Mouse (Mus musculus): ENCODE results near the gene Rufy2. TPM values are rescaled to one million over a fixed set of nuclear protein-coding genes. Genes with fewer than 3 reads are reported as not detected.
A peak's percentile ranks its signal among the peaks of the same experiment; 100 is the strongest.

The Rufy2 gene
- total RNA-seq, 2 experiments from 2014 or later = 83.2 to 90.5 TPM

DNA sequence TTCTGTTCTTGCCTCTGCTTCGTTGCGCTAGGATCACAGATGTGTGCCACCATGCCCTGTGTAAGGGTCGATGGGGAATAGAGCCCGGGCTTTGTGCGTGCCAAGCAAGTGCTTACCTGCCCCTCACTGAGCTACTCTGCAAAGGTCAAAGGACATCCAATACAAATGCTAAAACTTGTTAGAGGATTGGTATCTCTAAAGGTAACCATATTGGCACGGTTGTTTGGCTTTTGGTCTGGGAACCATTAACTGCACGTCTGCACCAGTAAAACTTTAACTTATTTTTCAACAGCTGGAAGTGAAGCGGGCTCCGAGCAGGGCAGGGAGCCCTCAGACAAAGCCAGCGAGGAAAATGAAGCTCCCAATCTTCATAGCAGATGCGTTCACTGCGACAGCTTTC, 81.2 kb downstream of the Rufy2 start:
- Histone ChIP-seq H3K4me3 (no peak overlapping the region), H3K27ac (no peak overlapping the region)
- no peak for TF ChIP-seq CTCF (conservative IDR thresholded peaks at IDR 0.05)

DNA sequence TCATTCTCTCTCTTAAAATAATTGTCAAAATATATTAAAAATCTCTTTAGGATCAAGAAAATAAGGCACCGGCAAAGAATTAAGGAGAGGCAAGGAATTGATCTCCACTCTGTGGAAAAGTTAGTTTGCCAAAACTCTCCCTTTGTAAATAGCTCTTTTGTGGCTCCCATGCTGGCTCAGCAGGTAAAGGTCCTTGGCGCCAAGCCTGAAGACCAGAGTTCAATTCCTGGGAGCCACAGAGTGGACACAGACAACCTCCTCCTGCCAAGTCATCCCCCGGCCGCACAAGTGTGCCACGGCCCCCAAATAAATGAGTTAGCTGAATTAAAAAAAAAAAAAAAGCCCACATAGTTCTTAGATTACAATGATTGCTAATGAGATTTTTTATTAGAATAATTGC, 82.7 kb downstream of the Rufy2 start:
- Histone ChIP-seq H3K27ac (no peak overlapping the region), H3K4me3 (no peak overlapping the region)
- TF ChIP-seq CTCF (conservative IDR thresholded peaks at IDR 0.05) = no peak
- no peak for DNase-seq (ENCODE audit: low spot score in 2 of 2)

More for the DNA sequence above, 81.2 kb downstream of the Rufy2 start:
- DNase-seq (ENCODE audit: low spot score in 2 of 2) = no peak

- DNase-seq (ENCODE audit: low spot score in 2 of 2) = no peak
- TF ChIP-seq CTCF (conservative IDR thresholded peaks at IDR 0.05) = no peak
- H3K27ac ChIP-seq = no peak overlapping the region
- H3K4me3 ChIP-seq = no peak overlapping the region
Measured at GRCm38 (mm10) chr10:63063365-63063764, 83.3 kb downstream of the Rufy2 start.

- no peak for DNase-seq (ENCODE audit: low spot score in 2 of 2)
- no peak overlapping the region for H3K4me3 ChIP-seq
- TF ChIP-seq CTCF (conservative IDR thresholded peaks at IDR 0.05) = no peak
- H3K27ac ChIP-seq = no peak overlapping the region
Measured at GRCm38 (mm10) chr10:63064516-63064915, 84.5 kb downstream of the Rufy2 start.

DNA sequence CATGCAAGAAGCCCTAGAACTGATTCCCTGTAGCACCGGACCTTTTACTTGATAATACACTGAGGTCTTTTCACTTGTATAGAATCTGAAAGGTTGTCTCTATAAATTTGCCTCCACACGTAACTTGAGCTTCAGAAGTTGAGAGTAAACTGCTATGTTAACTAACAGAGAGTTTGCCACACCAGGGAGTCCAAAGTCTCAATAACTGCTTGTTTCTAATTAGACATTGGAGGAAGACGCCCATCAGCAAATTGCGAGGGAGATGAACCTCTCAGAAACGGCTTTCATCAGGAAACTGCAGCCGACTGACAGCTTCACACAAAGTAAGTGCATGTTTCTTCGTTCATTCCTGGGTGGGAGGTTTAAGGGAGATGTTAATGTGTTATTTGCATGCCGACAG, 85.5 kb downstream of the Rufy2 start:
- Histone ChIP-seq H3K27ac (no peak overlapping the region), H3K4me3 (no peak overlapping the region)
- DNase-seq (ENCODE audit: low spot score in 2 of 2) = no peak
- no peak for TF ChIP-seq CTCF (conservative IDR thresholded peaks at IDR 0.05)

GRCm38 (mm10) chr10:63065988-63066387, 86.0 kb downstream of the Rufy2 start:
- peak; percentile 72 to 83 for DNase-seq (ENCODE audit: low spot score in 2 of 2)
- Histone ChIP-seq H3K4me3 (no peak overlapping the region), H3K27ac (no peak overlapping the region)
- TF ChIP-seq CTCF (conservative IDR thresholded peaks at IDR 0.05) = peak; percentile 94; the same call in 1 of the 2 replicates

Other genes with a start within 250 kb of the Rufy2 start
- gene Ccar1, start 187.9 kb upstream of the Rufy2 start, total RNA-seq (2021) = 10 to 100 TPM; 59.4 to 60.6 TPM
- gene Tet1, start 71.2 kb upstream of the Rufy2 start, total RNA-seq (2021) = 10 to 100 TPM; 16.2 TPM
- gene Slc25a16, start 59.6 kb upstream of the Rufy2 start, total RNA-seq (2021) = 10 to 100 TPM; 37.9 to 40.6 TPM
- gene Dna2, start 33.2 kb upstream of the Rufy2 start, total RNA-seq (2021) = 1 to 10 TPM in 1 of 2 experiments, under 1 TPM in 1; 0.97 to 1.1 TPM
- 10 to 100 TPM; 51.1 to 65.3 TPM for gene Hnrnph3, start 44.0 kb downstream of the Rufy2 start, total RNA-seq (2021)
- gene Pbld2, start 44.1 kb downstream of the Rufy2 start, total RNA-seq (2021) = 1 to 10 TPM; 1.6 to 2.2 TPM
- gene Pbld1, start 79.9 kb downstream of the Rufy2 start, total RNA-seq (2021) = under 1 TPM; 0.15 to 0.82 TPM
- gene Atoh7, start 119.4 kb downstream of the Rufy2 start, total RNA-seq (2021) = 1 to 10 TPM; 1.7 to 2.0 TPM
- gene Mypn, start 223.7 kb downstream of the Rufy2 start, total RNA-seq (2021) = 1 to 10 TPM; 1.5 to 1.6 TPM